Mouse (Mus musculus) regulatory T cell (primary cell): Measurements from ENCODE around the gene Lekr1.
"Not testable (repeated sequence)": the region's sequence is repeated elsewhere in the genome, so short reads cannot be mapped to it uniquely, and the experiment has no call there.

ENCODE experiments used
- in situ Hi-C: fragments of 300-600 bp; cut with MboI, MseI; formaldehyde crosslinking; loops from one replicate; pipeline ENCODE4 v1.15.1; 2025; ENCODE audit warnings: high pct_unique_total_duplicates

The Lekr1 gene

GRCm38 (mm10) chr3:65766387-65766786, 100.4 kb downstream of the Lekr1 start:
- in situ Hi-C loops, result no loop called here

- in situ Hi-C loops, result no loop called here
Measured at GRCm38 (mm10) chr3:65767202-65767862, 101.3 kb downstream of the Lekr1 start.

GRCm38 (mm10) chr3:65769666-65770065, 103.6 kb downstream of the Lekr1 start:
- in situ Hi-C loops, result not testable (repeated sequence)

- in situ Hi-C loops, result no loop called here
Measured at GRCm38 (mm10) chr3:65773910-65774309, 107.9 kb downstream of the Lekr1 start.

DNA sequence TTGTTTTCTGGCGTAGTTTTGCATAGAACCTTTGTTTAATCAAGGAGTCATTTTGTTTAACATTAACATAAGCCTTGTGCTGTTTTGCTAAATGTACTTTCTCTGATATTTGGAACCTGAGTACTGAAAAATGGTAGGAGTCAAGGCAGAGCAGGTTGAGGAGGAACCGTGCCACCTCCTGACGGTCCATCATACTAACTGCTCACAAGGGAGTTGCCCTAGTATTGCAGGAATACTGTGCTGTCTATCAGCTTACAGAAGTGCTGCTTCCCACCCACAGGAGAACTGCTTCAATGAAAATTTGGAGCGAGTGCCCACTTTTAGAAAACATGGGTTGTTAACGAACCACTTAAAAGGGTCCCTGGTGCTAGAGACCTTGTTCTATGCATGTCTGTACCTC, 109.1 kb downstream of the Lekr1 start:
- in situ Hi-C loops, result no loop called here

- in situ Hi-C loops, result no loop called here
Measured at GRCm38 (mm10) chr3:65782246-65782645, 116.2 kb downstream of the Lekr1 start.

- in situ Hi-C loops, result no loop called here
Measured at GRCm38 (mm10) chr3:65790076-65790685, 124.2 kb downstream of the Lekr1 start.

DNA sequence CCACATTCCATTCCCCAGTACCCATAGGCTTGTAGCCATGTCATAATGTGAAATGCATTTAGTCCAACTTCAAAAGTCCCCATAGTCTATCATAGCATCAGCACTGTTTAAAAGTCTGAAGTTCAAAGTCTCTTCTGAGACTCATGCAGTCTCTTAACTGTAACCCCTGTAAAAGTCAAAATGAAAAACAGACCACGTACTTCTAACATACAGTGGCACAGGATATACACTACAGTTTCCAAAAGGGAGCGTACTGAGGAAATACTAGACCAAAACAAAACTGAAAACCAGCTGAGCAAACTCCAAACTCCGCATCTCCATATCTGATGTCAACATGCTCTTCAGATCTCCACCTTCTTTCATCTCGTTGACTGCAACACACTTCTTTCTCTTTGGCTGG, 127.5 kb downstream of the Lekr1 start:
- in situ Hi-C loops, result no loop called here

DNA sequence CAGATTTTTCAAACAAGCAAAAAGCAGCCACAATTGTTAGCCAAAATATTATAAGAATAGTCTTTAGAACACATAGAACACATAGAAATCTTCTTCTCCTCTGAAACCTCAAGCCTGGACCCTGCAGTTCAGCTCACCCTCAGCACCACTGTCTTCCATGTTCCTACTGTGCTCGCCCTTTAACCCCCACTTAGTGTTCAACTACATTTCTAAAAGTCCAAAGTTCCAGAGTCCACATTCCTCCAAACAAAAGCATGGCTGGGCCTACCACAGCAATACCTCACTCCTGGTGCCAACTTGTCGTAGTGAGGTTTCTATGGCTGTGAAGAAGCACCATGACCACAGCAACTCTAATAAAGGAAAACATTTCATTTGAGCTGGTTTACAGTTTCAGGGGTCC, 128.7 kb downstream of the Lekr1 start:
- in situ Hi-C loops, result no loop called here

DNA sequence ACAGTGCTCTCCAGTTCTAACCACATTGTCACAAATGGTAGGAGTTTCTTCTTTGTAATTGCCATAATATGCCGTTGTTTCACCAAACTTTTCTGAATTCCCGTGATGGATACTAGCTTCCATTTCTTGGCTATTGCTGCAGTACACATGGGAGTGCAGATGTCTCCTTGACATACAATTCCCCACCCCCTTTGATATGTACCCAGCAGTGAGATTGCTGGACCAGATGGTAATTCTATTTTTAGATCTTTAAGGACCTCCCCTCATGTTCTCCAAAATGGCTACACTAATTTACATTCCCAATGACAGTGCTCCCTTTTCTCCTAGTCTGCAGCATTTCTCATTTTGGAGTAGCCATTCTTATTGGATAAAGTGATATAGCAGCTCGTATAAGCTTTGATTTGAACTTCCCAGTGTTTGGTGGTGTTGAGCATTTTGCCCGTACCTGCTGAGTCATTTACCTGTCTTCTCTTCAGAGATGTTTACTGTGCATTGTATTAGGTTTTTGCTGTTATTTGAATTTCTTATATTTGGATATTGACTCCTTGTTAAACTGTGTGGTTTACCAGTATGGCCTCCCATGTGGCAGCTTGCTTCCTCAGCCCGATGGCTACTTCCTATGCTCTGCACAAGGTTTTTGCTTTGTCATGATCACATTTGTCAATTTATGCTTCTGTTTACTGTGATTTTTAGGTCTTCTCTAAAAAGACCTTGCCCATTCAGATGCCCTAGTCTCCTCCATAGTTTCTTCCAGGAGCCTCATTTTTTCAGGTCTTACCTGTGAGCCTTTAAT, 131.5 kb downstream of the Lekr1 start:
- in situ Hi-C loops, result no loop called here

DNA sequence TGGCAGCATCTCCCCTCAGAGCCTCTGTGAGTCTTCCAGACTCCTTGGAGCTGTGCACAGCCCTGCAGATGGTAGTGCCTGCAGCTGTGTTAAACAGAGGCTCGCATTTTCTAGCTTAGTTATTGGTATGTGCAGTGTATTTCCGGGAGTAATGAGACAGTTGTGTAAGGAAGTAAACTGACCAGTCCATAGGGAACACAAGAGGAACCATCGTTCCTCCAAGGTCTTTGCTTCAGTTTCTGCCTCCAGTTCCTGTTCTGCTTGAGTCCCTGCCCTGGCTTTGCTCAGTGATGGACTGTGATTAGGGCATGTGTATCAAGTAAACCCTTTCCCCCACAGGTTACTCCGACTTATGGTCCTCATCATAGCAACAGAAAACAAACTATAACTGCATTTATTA, 134.9 kb downstream of the Lekr1 start:
- in situ Hi-C loops, result no loop called here

DNA sequence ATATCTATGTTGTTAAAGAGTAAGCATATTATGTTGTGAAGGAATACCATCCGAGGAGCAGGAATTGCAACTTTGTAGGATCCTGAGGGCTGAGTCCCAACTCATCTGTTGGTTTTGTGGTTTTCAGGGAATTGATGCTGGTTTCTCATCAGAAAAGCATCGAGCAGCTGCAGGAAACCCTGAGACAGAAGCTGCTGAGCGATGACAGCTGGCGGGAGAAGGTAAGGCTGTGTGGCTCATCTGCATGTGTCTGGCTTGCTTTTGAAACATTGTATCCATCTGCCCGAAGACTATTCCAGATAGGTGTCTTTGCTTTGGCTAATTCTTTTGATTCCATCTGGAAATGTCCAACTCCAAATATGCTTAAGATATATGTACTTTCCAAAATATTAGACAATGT, 136.2 kb downstream of the Lekr1 start:
- in situ Hi-C loops, result no loop called here

- in situ Hi-C loops, result no loop called here
Measured at GRCm38 (mm10) chr3:65802868-65803267, 136.8 kb downstream of the Lekr1 start.

DNA sequence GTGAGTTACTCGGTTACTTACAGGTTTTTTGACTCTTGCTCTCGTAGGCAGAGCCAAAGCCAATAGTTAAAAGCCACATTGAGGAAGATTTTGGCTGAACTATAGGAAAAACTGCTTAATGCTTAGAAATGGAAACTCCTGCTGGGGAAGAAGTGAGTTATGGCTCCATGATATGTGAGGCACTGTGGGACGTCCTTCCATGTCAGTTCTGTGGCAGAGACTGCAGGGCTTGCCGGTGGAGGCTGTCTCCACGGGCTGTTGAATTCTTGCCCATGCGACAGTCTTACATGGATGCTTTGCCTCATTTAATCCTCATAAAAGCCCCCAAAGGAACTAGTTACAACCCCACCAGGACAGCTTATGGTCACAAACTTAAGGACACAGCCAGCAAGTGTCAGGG, 148.9 kb downstream of the Lekr1 start:
- in situ Hi-C loops, result no loop called here

DNA sequence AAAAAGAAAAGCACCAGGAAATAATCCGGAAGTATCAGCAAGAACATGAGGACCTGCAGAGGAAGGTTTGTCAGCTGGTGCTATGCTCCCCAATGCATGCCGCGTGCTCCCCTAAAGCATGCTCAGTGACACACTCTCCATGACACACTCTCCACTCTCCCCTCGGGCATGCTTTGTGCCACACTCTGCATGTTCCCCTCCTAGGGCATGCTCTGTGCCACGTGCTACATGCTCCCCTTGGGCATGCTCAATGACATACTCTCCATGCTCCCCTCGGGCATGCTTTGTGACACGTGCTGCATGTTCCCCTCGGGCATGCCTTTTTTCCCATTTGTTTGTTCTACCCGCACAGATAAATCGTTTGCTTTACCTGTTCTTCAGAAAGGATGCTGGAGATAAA, 150.0 kb downstream of the Lekr1 start:
- in situ Hi-C loops, result no loop called here

GRCm38 (mm10) chr3:65818597-65818996, 152.6 kb downstream of the Lekr1 start:
- in situ Hi-C loops, result no loop called here

DNA sequence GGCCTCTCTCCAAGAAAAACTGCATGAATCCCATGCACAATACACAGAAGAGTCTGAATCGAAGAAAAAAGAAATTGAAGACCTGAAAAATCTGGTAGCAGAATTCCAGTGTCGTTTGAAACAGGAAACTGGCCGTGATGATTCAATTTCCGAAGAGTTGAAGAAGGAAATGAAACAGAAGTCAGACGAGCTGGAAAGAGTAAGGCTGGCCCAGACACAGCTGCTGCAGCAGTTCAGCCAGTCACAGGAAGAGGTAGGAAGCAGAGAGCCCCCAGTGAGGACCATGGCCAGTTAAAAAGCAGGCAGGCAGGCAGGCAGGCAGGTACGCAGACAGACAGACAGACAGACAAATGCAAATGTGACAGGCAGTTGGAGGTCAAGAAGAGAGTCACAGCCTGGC, 153.8 kb downstream of the Lekr1 start:
- in situ Hi-C loops, result no loop called here

- in situ Hi-C loops, result no loop called here
Measured at GRCm38 (mm10) chr3:65824886-65825285, 158.9 kb downstream of the Lekr1 start.

- in situ Hi-C loops, result no loop called here
Measured at GRCm38 (mm10) chr3:65826716-65827115, 160.7 kb downstream of the Lekr1 start.

- in situ Hi-C loops, result no loop called here
Measured at GRCm38 (mm10) chr3:65827400-65827799, 161.4 kb downstream of the Lekr1 start.

GRCm38 (mm10) chr3:65828020-65828419, 162.0 kb downstream of the Lekr1 start:
- in situ Hi-C loops, result no loop called here

- in situ Hi-C loops, result no loop called here
Measured at GRCm38 (mm10) chr3:65829230-65829629, 163.2 kb downstream of the Lekr1 start.

- in situ Hi-C loops, result no loop called here
Measured at GRCm38 (mm10) chr3:65829943-65830483, 164.0 kb downstream of the Lekr1 start.
